Mouse (Mus musculus): ENCODE measurements around the gene Unc93a.
"Not testable (repeated sequence)": the region's sequence is repeated elsewhere in the genome, so short reads cannot be mapped to it uniquely, and the experiment has no call there.

The Unc93a gene

GRCm38 (mm10) chr17:13069227-13069626 is 62.4 kb downstream of the Unc93a start:
- not testable (repeated sequence) for DNase-seq (ENCODE audit: low spot score in 2 of 2)

- DNase-seq (ENCODE audit: low spot score in 2 of 2) = not testable (repeated sequence)
Measured at GRCm38 (mm10) chr17:13067864-13068385, 63.7 kb downstream of the Unc93a start.

- DNase-seq (ENCODE audit: low spot score in 2 of 2) = not testable (repeated sequence)
Measured at GRCm38 (mm10) chr17:13062882-13063281, 68.7 kb downstream of the Unc93a start.

- DNase-seq (ENCODE audit: low spot score in 2 of 2) = not testable (repeated sequence)
Measured at GRCm38 (mm10) chr17:13060804-13061203, 70.8 kb downstream of the Unc93a start, which contains the start of gene Tcp10b. Tcp10b (plus strand) TSS chr17:13061104.

Data from cerebellum, postnatal 4 days (tissue).